Mouse (Mus musculus): Measurements from ENCODE around the gene Lhx5.
A peak's percentile ranks its signal among the peaks of the same experiment; 100 is the strongest.

The Lhx5 gene

DNA sequence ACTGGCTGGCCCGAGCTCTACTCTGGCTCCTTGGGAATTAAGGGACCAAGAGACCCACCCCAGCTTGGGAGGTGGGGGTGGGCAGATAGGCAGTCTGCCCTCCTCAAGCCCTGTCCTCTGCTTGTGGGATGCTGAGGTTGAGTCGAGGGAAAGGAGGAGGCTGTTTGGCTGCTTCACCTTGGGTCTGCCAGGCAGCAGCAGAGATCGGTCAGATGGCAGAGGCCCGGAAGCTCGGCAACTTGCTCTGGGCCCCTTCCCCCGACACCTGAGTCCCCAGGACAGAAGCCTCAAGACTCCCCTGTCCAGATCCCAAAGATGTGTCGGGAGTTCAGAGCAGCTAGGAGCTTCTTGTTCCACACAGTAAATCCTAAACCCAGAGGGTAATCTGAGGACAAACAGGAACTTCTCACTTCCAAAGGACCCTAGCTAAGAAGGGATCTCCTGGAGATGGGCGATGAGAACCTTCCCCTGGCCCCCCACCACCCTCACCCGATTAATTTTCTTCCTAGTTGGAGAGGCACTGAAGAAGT lies 1.1 kb downstream of the Lhx5 start:
- DNase-seq (ENCODE audit: low read depth, low spot score) = no peak

DNA sequence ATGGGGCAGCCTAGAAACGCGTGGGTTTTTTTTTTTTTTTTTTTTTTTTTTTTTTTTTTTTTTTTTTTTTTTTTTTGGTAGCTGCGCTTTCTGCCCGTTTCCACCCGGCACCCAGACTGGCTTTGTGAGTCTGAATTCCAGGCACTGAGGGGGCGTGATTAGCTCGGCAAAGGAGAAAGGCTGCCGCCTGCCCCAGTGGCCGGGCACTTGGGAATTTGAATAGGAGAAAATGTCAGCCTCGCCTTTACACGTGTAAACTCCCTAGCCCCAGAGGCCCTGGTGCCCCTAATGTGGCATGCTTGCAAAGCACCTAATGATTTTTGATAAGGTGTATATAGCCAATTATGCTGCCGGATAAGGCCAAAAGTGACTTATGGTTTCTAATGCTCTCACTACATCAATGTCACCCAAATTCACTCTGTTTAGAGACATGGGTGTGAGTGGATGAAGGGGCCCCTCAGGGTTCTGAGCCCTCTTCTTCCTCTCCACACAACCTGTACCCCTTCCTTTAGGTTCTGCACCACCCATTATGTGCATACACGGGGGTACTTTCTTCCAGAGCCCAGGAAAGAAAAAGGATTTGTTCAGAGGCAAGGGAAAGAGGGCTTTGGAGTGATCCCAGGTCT lies 1.7 kb downstream of the Lhx5 start:
- DNase-seq (ENCODE audit: low read depth, low spot score) = no peak

DNA sequence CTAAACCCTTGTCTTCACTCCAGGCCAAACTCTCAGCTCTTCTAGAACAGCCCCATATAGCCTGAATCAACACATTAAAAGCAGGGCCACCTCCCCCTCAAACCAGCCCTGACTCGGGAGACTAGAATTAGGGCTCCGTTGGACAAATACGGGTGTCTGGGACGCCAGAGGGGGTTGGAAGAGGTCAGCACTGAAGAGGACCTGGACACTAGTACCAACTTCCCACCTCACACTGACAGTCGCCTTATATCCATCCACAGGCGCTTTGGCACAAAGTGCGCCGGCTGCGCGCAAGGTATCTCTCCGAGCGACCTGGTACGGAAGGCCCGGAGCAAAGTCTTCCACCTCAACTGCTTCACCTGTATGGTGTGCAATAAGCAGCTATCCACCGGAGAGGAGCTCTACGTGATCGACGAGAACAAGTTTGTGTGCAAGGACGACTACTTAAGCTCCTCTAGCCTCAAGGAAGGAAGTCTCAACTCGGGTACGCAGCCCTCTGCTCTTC lies 2.8 kb downstream of the Lhx5 start:
- DNase-seq (ENCODE audit: low read depth, low spot score) = no peak

DNA sequence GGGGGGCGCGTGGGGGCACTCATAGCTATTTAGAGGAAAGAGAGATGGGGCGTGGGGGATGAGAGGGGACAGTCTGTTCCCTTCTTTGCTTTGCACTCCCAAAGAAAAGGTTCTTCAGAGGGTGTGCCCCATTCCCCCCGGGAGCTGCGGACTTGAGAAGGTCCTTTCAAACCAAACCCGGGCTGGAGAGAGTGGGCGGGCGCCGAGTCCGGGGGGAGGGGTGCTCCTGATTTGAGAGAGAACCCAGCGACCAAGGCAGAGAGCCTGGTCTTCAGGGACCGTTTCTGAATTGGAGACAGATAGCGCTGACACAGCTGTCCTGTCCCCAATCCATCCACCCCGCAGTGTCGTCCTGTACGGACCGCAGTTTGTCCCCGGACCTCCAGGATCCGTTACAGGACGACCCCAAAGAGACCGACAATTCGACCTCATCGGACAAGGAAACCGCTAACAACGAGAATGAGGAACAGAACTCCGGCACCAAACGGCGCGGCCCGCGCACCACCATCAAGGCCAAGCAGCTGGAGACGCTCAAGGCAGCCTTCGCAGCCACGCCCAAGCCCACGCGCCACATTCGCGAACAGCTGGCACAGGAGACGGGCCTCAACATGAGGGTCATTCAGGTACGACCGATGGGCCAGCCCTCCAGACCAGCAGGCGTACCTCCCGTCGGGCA lies 3.6 kb downstream of the Lhx5 start:
- no peak for DNase-seq (ENCODE audit: low read depth, low spot score)

DNA sequence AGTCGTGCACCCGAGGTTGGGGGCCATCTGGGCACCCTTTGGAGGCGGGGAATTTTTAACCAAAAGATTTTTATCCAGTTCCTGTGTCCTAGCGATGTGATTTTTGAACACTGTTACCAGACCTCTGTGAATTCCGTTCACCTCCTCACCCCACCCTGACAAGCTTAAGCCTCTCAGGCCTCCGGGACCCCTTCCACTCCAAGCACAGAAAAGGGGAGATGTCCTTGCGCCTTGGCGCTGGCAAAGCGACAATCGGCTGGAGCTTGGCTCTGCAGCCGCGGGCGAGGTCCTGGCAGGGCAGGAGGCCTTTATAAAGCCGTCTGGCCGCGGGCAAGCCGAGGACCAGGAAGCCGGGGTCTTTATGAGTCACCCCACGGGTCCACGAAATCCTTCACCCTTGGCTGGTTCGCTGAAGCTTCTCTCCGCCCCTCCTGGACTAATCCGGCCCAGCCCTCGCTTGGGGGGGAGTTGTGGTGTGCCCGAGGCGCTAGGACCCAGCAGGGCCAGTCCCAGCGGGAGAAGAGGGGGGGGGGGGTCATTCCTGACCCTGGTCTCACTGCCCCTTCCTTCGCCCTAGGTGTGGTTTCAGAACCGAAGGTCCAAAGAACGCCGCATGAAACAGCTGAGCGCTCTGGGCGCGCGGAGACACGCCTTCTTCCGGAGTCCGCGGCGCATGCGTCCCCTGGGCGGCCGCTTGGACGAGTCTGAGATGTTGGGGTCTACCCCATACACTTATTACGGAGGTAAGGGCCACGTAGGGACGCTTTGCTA lies 4.4 kb downstream of the Lhx5 start:
- no peak for DNase-seq (ENCODE audit: low read depth, low spot score)

DNA sequence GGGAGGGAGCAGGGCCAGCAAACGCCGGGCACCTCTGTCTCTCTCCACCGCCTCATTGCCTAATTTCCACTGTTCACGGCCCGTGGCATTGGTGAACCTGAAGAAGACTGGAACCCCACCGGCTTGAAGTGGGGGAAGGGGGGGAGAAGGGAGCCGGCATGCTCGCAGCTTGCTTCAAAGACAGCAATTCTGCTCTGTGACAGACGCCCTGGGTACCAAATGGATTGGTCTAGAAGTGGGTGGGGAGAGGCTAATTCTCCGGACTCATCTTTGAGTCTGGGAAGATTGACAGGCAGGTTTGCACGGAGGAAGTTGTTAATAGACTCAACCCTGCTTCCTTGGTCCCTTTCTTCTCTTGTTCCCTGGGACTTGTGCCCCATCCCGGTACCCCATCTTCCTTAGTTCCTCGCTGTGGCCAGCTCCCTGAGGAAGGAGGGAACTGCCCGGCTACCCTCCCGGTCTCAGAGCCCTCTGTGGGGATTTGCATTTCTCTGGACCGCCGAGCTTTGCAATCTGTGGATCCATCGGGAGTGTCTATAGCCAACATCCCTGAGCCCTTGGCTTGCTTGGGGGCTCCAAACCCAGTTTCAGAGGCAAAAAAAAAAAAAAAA lies 5.5 kb downstream of the Lhx5 start:
- no peak for DNase-seq (ENCODE audit: low read depth, low spot score)

DNA sequence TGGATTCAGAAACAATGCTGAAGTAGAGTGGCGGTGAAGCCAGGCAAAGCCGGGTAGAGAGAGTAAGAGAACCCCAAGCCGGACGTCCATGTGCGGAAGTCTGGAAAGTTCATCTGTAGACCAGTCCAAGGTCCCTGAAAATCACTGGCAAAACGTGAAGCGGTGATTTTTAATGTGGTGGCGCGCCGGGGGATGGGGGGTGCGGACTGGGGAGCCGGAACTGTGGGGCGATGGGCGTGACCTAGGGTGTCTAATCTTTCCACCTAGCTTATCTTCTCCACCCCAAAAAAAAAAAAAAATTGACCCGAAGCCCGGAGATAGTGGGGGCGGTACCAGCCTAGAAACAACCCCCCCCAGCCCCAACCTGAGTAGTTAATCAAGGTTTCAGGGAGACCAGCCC lies 6.0 kb downstream of the Lhx5 start:
- no peak for DNase-seq (ENCODE audit: low read depth, low spot score)

DNA sequence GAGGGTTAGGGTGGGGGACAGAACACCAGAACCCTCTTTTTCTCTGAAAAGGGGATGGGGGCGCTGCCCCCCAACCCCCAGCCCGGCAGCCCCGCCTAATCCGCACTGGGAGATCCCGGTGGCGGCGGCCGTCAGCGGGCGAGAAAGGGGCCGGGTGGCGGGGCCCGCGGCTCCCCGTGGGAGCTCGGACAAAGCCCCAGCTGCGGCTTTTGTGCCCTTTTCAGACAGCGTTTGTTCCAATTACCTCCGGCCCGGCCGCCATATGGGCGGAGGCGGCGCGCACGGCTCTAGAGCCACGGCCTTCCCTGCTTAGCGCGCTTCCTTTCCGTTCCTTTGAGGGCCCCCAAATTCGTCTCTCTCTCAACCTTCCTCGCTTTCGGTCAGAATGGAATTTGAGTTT lies 6.5 kb downstream of the Lhx5 start:
- DNase-seq (ENCODE audit: low read depth, low spot score) = no peak

DNA sequence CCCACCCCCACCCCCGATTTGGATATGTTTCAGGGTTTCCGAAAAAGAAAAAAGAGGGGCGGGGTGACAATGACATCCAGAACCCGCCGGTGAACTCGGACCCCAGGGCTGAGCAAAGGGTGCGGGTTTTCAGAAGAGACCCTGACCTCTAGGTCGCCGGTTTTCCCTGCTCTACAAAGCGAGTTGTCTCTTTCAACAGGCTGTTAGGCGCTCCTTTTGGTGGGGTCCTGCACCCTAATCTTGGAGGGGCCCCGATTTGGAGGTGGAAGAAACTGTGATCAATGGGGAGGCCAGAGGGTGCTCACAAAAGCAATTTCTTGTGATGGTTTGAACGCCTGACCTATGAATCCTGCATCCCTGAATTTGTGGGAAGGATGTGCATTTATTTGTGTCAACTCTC lies 7.0 kb downstream of the Lhx5 start:
- DNase-seq (ENCODE audit: low read depth, low spot score) = no peak

DNA sequence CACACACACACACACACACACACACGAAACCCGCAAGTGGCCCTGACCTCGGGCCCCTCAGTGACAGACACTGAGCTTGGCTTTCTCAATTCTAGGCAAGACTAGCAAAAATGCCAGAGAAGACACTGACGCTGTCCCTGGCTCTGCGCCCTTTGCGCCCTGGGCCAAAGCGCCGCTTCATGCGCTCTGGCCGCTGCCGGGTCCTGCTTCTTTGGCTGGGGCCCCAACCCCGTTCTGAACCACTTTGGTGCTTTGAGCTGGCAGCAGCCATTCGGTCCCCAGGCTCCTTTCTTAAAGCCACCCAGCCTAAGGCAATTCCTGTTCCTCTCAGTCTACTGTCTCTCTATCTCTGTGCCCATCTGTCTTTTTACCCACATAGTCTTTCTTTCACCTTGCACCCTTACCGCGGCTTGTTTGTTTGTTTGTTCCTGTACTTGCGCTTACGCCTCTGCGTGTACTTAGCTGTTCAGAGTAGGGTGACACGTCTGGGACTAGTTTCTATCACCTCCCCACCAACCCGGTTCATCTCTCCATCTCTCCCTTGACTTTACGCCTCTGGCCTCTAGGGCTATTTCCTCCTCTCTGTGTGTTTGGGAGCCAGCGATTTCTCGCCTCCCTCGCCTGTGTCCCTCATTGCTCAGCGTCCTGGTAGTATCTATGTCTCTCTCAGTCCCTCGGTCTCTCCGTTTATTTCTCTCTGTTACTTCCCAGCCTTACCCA lies 7.7 kb downstream of the Lhx5 start:
- DNase-seq (ENCODE audit: low read depth, low spot score) = no peak

DNA sequence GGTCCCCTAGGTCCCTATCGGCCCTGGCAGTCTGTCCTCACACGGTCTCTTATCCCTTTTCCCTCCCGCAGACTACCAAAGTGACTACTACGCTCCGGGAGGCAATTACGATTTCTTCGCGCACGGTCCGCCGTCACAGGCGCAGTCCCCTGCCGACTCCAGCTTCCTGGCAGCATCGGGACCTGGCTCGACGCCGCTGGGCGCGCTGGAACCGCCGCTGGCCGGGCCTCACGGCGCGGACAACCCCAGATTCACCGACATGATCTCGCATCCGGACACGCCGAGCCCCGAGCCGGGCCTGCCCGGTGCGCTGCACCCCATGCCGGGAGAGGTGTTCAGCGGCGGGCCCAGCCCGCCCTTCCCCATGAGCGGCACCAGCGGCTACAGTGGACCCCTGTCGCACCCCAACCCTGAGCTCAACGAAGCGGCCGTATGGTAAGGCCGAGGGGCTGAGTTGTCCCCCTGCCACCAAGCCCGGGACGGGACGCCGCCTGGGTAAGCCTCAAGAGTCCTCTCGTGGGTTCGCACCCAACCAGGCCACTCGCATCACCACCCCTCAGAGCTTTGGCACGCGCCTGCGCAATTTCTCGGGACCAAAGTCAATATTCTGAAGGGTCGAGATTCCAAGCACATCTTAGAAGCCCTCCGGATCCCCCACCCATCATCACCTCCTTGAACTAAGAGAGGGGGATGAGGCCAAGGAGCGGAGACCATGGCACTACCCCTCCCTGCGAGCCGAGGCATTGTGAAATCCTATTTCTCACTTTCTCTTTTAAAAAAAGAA lies 8.6 kb downstream of the Lhx5 start:
- DNase-seq (ENCODE audit: low read depth, low spot score) = no peak

DNA sequence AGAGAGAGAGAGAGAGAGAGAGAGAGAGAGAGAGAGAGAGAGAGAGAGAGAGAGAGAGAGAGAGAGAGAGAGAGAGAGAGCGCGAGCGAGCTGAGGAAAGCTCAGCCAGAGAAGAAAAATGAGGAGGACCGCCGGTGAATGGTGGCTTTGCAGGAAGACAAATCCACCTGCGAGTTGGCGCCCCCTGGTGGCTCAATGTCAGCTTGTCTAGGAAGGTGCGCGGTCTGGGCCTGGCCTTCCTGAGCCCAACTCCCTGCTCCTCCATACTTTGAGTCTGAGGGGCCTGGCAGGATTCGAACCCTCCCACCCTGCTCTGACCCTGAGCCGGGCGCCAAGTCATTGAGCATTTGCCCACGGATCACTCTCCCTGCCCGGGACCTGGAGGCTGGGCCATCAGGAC lies 9.2 kb downstream of the Lhx5 start:
- peak; percentile 54 for DNase-seq (ENCODE audit: low read depth, low spot score)

DNA sequence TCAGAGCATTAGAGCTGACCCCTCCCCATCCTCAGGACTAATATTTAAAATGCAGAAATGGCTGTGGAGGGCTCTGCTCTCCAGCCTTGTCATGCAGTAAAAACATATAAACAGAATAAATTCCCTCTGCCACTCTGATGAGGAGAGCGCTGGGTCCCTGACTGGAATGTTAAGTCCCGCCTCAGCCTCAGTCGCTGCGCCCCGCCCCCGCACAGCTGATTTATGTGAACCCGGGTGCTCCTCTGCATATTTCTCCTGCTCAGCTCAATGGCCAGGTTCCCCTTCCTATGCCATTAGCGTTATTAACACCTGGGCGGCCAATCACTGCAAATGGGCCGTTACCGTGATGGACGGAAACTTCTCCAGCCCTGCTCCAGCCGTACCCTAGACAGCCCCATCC lies 15.8 kb downstream of the Lhx5 start:
- no peak for DNase-seq (ENCODE audit: low read depth, low spot score)

DNA sequence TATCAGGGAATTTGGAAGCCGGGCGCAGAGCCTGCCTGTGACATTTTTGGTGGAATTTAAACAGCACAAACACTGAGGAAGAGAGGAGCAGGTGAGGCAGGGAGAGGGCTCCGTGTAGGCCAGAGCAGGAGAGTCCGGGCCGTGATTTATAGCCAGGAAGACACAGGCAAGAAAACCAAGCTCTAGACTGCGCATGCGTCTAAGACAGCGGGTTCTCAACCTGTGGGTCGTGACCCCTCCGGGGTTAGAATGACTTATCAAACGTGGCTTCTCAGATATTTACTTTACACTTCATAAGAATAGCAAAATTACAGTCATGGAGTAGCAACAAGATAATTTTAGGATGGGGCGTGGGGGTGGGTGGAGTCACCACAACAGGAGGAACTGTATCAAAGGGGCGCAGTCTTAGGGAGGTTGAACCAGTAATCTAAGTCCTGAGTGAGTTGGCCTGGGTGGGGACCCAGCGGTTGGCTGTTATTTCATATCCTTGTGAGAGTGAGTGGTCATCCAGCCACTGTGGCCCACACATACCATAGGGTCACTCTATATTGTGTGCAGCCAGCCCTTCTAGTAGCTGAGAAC lies 23.3 kb downstream of the Lhx5 start:
- DNase-seq (ENCODE audit: low read depth, low spot score) = no peak

DNA sequence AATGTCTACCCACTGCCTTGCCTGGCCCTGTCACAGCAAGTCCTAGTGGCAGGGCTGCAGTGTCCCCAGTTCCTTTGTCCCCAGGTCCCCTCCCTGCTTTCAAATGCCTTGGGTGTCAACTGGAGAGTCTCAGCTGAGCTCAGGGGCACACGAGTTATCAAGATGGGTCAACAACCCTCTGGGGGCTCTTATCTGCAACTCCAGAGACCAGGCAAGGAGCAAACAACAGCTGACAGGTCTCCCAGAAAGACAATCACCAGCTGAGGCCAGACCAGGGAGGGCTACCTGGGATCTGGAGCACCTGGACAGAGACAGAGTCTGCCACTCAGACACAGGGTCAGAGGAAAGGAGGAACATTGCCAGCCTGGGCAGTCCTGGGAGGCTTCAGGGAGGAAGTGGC lies 24.8 kb downstream of the Lhx5 start:
- DNase-seq (ENCODE audit: low read depth, low spot score) = no peak

DNA sequence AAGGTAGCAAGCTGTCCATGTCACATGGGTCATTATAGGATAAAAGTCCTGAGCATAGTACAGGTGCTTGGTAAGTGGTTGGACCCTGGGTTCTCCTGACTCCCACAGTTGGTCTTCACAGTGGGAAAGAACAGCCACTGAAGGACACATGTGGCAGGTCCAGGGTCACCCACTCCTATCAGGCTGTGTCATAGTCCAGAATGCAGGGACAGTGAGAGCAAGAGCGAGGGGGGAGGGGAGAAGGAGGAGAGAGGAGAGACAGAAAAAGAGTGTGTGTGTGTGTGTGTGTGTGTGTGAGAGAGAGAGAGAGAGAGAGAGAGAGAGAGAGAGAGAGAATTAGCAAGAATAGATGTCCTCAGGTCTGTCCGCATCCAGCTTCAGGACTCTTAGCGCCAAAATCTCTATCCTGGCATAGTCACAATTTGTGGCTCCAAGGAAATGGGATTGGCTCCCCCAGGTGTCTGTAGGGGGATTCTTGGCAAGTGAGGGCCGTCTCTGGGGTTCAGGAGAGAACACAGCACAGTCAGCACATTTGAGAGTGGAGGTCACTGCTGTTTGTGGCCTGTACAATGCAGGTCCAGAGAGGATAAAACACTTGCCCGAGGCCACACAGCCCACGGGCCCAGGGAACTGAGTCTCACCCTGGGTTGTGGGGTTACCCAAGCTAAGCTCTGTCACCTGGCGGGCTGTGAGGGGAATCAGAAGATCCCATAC lies 25.5 kb downstream of the Lhx5 start:
- DNase-seq (ENCODE audit: low read depth, low spot score) = no peak

DNA sequence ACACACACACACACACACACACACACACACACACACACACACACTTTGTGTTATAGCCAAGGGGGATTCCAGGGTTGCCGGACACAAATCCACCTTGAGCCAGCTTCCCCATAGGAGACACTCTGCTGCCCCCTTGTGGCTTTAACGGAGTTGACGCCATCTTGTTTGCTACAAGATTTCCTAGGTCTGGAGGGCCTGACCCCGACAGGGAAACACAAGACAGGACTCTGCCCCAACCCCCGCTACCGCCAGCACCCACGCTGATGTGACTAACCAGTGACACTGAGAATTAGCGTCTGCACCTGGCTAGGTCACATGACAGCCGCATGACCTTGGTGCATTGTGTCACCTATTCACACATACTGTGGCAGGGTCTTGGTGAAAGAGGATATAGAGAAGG lies 26.1 kb downstream of the Lhx5 start:
- DNase-seq (ENCODE audit: low read depth, low spot score) = peak; percentile 43

DNA sequence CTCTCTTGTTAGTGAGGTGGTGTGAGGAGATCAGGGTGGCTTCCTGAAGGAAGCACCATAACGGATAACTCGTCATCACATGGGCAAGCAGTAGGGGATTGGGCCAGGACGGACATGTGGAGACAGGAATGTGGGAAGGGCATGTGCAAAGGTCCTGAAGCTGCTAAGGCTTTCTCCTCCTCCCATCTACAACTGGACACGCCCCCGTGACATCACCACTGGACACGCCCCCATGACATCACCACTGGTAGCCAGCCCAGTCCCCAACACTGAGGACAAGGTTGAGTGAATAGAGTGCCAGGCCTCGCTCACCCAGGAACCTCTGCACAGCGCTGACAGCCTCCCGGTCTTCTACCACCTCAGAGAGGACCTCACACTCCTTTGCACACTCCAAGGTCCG lies 27.6 kb downstream of the Lhx5 start:
- no peak for DNase-seq (ENCODE audit: low read depth, low spot score)

DNA sequence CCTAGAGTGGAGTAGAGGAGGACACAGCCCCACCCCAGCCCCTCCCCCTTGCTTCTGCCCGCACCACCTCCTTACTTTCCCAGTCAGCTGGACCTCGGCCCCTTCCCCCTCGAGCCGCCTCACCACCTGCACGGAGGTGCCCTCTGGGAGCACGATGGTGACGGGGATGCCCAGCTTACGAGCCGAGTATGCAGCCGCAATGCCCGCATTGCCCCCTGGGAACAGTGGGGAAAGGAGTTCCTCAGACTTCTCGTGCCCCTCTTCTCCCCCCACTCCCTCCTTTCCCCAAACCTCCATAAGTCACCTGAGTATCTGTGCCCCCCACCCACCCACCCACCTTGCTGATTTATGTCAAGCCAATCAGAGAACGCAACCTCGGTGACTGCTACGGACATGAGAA lies 30.4 kb downstream of the Lhx5 start:
- DNase-seq (ENCODE audit: low read depth, low spot score) = no peak

DNA sequence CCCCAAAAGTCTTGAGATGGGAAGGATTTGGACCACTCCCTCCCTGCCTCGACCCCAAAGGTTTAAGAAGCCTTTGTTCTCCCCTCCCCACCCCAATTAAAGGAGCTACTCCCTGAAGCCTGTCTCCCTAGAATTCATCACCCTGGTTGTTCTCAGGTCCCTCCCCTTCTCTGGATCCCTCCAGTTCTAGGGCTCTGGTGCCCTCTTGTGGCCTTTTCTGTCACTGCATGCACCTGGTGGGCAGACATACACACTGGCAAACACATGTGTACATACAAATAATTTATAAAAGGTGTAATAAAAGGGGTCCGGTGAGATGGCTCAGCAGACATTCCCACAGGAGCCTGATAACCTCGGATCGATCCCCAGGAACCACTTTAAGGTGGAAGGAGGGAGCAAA lies 32.8 kb downstream of the Lhx5 start:
- no peak for DNase-seq (ENCODE audit: low read depth, low spot score)

All from retina, adult 2 months (tissue).